Mouse (Mus musculus): ENCODE results near the gene Tmbim4. TPM values are rescaled to one million over a fixed set of nuclear protein-coding genes. Genes with fewer than 3 reads are reported as not detected.
"Not testable (repeated sequence)": the region's sequence is repeated elsewhere in the genome, so short reads cannot be mapped to it uniquely, and the experiment has no call there.

Gene Tmbim4
- polyA plus RNA-seq, 1 experiment from 2014 or later, result 117 TPM

DNA sequence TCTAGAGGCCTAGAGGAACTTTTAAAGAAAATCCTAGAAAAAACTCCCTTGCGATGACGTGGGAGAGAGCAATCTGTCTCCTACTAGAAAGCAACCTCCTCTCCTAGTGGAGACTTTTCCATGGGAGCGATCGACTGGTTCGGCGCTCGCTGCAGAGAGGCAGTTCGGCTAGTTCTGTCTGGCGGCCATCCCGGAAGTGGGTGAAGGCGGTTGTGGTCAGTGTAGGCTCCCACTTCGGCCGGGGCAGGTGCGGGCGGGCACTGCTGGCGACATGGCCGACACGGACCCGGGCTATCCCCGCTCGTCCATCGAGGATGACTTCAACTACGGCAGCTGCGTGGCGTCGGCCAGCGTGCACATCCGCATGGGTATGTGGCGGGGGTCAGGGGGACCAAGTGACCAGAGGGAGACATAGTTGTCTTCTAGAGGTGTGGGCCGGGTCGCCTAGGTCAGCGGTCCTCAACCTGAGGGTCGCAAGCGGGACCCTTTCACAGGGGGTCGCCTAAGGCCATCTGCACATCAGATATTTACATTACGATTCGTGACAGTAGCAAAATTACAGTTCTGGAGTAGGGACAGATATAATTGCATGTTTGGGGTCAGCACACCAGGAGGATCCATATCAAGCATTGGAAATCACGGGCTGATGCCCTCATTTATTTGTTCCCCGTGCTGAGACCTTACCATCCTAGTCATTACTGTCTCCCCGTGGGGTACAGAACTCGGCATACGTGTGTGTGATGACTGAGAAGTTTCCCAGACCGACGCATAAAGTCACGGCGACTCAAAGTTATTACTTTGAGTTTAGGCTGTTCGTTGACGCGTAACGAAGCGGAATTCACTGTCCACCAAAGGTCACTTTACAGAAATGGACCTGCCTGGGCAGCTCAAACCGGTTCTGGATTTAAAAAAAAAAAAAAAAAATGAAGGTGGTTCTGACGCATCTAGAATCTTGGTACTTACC is 7.5 kb downstream of the Tmbim4 start:
- ATAC-seq (ENCODE audit: low FRiP score), result peak; percentile 80

DNA sequence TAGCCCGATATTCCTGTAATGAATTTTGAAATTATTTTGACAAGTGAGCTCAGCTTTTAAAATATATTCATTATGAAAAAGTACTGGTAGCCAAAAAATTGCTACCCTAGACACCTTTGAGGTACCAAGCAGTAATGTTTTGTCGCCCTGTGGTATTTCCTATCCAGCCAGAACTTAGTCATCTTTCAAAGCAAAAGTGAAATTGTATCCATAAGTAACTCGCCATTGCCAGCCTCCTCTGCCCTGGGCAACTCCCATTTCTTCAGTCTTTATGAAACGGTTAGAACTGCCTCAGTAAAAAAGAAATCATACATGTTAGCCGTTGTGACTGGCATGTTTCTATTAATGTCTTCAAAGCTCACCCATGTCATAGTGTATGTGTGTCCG is 8.1 kb downstream of the Tmbim4 start:
- Histone ChIP-seq H3K9ac (peak overlapping the region; percentile 6; the same call in 1 of the 2 replicates), H3K27ac (no peak overlapping the region), H3K4me3 (replicated peaks; ENCODE audit: low read length) (peak overlapping the region; percentile 93), H3K27me3 (ENCODE audit: control insufficient read depth, insufficient read depth, low read length) (no peaks in the 10 kb centered on the region), H3K4me1 (replicated peaks; ENCODE audit: control insufficient read depth, insufficient read depth, low read length) (peaks cover 11% of the 10 kb centered on the region), H3K9me3 (ENCODE audit: control insufficient read depth, low read length) (no peaks in the 10 kb centered on the region), H3K4me2 (replicated peaks) (peak overlapping the region; percentile 73), H3K36me3 (replicated peaks; ENCODE audit: control insufficient read depth, insufficient read depth) (no peaks in the 10 kb centered on the region)
- DNase-seq (ENCODE audit: low spot score) (no peak), ATAC-seq (ENCODE audit: low FRiP score) (no peak)
- WGBS, result 75% methylated on average over 6 of the region's 6 CpGs

More for the DNA sequence above, 7.5 kb downstream of the Tmbim4 start:
- no peaks in the 10 kb centered on the region for H3K36me3 ChIP-seq (replicated peaks; ENCODE audit: control insufficient read depth, insufficient read depth)
- H3K4me2 ChIP-seq (replicated peaks), result peak overlapping the region; percentile 73
- peak; percentile 87 for DNase-seq (ENCODE audit: low spot score)
- H3K27ac ChIP-seq, result no peak overlapping the region
- H3K9ac ChIP-seq, result peak overlapping the region; percentile 88
- H3K4me1 ChIP-seq (replicated peaks; ENCODE audit: control insufficient read depth, insufficient read depth, low read length), result peaks cover 11% of the 10 kb centered on the region
- no peaks in the 10 kb centered on the region for H3K9me3 ChIP-seq (ENCODE audit: control insufficient read depth, low read length)
- WGBS, result 3% methylated on average over 53 of the region's 53 CpGs
- no peaks in the 10 kb centered on the region for H3K27me3 ChIP-seq (ENCODE audit: control insufficient read depth, insufficient read depth, low read length)
- H3K4me3 ChIP-seq (replicated peaks; ENCODE audit: low read length), result peak overlapping the region; percentile 93

DNA sequence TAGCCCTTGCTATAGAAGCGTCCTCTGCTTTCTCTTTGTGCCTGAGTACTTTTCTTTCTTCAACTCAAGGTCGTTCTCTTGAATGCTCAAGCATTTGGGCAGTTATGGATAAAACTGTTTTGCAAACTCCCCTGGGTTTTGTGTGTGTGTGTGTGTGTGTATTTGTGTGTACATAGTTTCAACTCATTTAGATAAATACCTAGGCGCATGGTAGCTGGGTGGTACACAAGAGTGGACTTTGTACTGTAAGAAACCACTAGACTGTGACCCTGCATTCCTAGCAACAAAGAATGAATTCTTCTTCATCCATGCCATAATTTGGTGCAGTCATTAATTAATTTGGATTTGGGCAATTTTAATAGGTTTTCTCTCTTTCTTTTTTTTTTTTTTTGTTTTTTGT is 8.7 kb downstream of the Tmbim4 start:
- Histone ChIP-seq H3K9ac (no peak overlapping the region), H3K4me1 (replicated peaks; ENCODE audit: control insufficient read depth, insufficient read depth, low read length) (peaks cover 11% of the 10 kb centered on the region), H3K4me3 (replicated peaks; ENCODE audit: low read length) (no peak overlapping the region), H3K9me3 (ENCODE audit: control insufficient read depth, low read length) (no peaks in the 10 kb centered on the region), H3K36me3 (replicated peaks; ENCODE audit: control insufficient read depth, insufficient read depth) (no peaks in the 10 kb centered on the region), H3K27me3 (ENCODE audit: control insufficient read depth, insufficient read depth, low read length) (no peaks in the 10 kb centered on the region), H3K27ac (no peak overlapping the region), H3K4me2 (replicated peaks) (peak overlapping the region; percentile 73; the same call in 1 of the 2 replicates)
- DNase-seq (ENCODE audit: low spot score) (no peak), ATAC-seq (ENCODE audit: low FRiP score) (no peak)
- WGBS, result 93% methylated on average over 3 of the region's 3 CpGs

DNA sequence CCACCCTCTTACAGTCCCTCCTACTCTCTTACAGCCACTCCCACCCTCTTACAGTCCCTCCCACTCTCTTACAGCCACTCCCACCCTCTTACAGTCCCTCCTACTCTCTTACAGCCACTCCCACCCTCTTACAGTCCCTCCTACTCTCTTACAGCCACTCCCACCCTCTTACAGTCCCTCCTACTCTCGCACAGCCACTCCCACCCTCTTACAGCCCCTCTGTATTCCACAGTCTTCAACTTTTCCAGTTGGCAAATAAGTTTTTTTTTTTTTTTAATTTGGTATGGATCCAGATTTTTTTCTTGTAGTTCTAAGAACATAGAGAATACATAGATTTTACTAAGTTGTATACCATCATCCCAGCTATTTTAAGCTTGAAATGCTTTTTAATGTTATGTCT is 15.7 kb downstream of the Tmbim4 start:
- peaks cover 49% of the 10 kb centered on the region for H3K36me3 ChIP-seq (replicated peaks; ENCODE audit: control insufficient read depth, insufficient read depth)
- not testable (repeated sequence) for H3K4me1 ChIP-seq (replicated peaks; ENCODE audit: control insufficient read depth, insufficient read depth, low read length); H3K27ac ChIP-seq; H3K27me3 ChIP-seq (ENCODE audit: control insufficient read depth, insufficient read depth, low read length); H3K9ac ChIP-seq; H3K4me3 ChIP-seq (replicated peaks; ENCODE audit: low read length); H3K9me3 ChIP-seq (ENCODE audit: control insufficient read depth, low read length); DNase-seq (ENCODE audit: low spot score); H3K4me2 ChIP-seq (replicated peaks); ATAC-seq (ENCODE audit: low FRiP score)
- 87% methylated on average over 1 of the region's 1 CpGs for WGBS

DNA sequence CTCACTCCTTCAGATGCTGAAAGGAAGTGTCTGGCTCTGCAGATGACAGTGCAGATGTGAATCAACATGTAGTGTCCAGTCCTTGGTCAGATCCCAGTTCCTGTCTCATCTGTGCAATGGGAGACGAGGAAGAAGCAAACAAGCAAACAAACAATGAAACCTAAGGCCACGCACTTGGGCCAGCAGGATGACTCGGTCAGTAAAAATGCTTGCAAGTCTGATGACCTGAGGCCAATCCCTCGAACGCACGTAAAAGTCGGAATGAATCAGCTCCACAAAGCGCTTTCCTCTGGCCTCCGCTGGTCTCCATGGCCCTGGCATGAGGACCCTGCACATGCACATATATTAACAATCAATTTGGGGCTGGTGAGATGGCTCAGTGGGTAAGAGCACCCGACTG is 17.6 kb downstream of the Tmbim4 start:
- peaks cover 56% of the 10 kb centered on the region for H3K36me3 ChIP-seq (replicated peaks; ENCODE audit: control insufficient read depth, insufficient read depth)
- H3K4me1 ChIP-seq (replicated peaks; ENCODE audit: control insufficient read depth, insufficient read depth, low read length), result no peaks in the 10 kb centered on the region
- H3K4me2 ChIP-seq (replicated peaks), result no peak overlapping the region
- DNase-seq (ENCODE audit: low spot score) (no peak), ATAC-seq (ENCODE audit: low FRiP score) (no peak)
- WGBS, result 94% methylated on average over 10 of the region's 10 CpGs
- no peak overlapping the region for H3K27ac ChIP-seq
- H3K4me3 ChIP-seq (replicated peaks; ENCODE audit: low read length), result no peak overlapping the region
- H3K27me3 ChIP-seq (ENCODE audit: control insufficient read depth, insufficient read depth, low read length), result no peaks in the 10 kb centered on the region
- H3K9ac ChIP-seq, result no peak overlapping the region
- H3K9me3 ChIP-seq (ENCODE audit: control insufficient read depth, low read length), result no peaks in the 10 kb centered on the region

DNA sequence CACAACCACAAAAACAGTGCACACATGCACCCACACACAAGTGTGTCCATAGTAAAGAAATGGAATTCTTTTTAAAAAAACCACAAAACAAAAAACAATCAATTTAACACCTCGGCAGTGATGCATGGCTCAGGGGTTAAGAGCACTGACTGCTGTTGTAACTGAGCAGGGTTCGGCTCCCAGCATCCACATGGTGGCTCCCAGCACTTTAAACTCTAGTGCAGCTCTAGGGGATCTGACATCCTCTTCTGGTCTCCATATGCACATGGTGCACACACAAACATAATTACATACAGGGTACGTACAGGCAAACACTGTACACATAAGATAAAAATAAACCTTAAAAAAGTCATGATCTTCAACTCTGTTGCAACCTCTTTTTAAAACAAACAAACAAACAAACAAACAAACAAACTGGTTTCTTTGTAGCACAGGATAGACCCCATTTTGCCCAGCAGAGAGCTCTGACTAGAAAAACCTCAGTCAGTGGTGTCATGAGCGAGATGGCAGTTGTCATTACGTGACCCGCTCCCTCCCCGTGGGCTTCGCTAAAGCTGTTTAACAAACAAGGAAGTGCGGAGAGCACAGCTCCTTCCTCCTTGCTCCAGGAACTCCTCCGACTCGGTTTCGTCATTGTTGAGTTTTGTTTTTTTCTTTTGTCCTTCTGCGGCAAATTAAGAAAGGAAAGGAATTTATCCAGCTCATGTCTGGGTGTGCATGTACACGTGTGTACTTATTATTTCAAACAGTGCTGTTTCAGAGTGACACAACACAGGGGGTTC is 18.4 kb downstream of the Tmbim4 start:
- ATAC-seq (ENCODE audit: low FRiP score), result no peak
- WGBS, result 86% methylated on average over 14 of the region's 14 CpGs
- H3K4me1 ChIP-seq (replicated peaks; ENCODE audit: control insufficient read depth, insufficient read depth, low read length), result no peaks in the 10 kb centered on the region

DNA sequence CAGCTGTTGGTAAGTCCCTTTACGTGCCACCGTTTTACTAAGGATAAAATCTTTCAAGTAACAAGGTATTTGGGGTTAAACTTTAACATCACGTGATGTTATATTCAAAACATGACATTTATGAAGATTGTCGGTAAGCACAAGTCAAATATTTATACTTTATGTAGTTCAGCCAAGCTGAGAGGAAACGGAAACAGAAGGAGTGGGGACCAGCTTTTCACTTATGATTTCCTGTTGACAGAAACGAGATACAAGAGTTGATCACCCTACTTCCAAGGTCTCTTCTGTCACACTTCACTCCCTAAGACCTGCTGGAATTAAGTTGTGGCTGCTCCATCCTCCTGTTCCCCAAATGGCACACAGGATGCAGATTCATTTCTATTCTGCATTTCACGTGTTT is 19.4 kb downstream of the Tmbim4 start:
- peaks cover 59% of the 10 kb centered on the region for H3K36me3 ChIP-seq (replicated peaks; ENCODE audit: control insufficient read depth, insufficient read depth)
- H3K27ac ChIP-seq, result no peak overlapping the region
- DNase-seq (ENCODE audit: low spot score) (no peak), ATAC-seq (ENCODE audit: low FRiP score) (no peak)
- H3K9me3 ChIP-seq (ENCODE audit: control insufficient read depth, low read length), result no peaks in the 10 kb centered on the region
- WGBS, result 87% methylated on average over 7 of the region's 7 CpGs
- H3K9ac ChIP-seq, result no peak overlapping the region
- H3K4me2 ChIP-seq (replicated peaks), result no peak overlapping the region
- H3K4me3 ChIP-seq (replicated peaks; ENCODE audit: low read length), result no peak overlapping the region
- H3K27me3 ChIP-seq (ENCODE audit: control insufficient read depth, insufficient read depth, low read length), result no peaks in the 10 kb centered on the region
- H3K4me1 ChIP-seq (replicated peaks; ENCODE audit: control insufficient read depth, insufficient read depth, low read length), result no peaks in the 10 kb centered on the region

More for the DNA sequence above, 18.4 kb downstream of the Tmbim4 start:
- Histone ChIP-seq H3K9me3 (ENCODE audit: control insufficient read depth, low read length) (no peaks in the 10 kb centered on the region), H3K27ac (no peak overlapping the region), H3K9ac (no peak overlapping the region), H3K27me3 (ENCODE audit: control insufficient read depth, insufficient read depth, low read length) (no peaks in the 10 kb centered on the region), H3K4me3 (replicated peaks; ENCODE audit: low read length) (no peak overlapping the region), H3K36me3 (replicated peaks; ENCODE audit: control insufficient read depth, insufficient read depth) (peaks cover 61% of the 10 kb centered on the region), H3K4me2 (replicated peaks) (no peak overlapping the region)
- no peak for DNase-seq (ENCODE audit: low spot score)

DNA sequence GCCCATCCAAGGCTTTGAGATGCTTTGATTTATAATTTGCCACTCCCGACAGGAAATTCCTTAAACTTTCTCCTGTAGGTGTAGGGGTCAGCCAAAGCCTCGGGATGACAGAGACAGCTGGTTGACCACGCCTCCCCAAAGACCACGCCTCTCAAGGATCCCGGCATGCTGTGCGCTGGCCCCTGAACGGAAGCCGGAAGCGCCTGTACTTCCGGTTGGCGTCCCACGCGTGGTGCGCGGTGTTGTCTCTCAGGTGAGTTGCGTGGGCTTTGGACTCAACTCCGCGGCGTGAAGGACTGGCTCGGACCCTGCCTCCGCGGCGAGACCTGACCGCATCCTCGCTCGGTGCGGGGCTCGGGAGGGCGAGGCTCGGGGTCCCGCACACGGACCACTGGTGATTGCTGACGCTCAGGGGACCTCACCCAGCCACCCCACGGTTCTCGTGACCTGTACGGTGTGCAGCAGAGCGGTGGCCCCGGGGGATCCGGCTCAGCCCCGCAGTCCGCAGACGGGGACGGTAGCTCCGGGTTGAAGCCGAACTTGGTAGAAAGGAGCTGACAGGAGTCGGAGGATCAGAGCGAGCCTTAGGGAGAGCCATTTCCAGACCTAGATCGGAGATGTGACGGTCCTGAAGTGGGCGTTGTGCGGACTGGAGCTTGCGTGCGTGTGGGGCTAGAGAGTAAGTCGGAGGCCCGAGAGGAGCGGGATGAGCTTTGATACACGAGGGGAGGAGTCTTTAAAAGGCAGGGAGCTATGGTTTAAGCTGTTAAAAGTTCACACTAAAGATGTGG is 25.7 kb downstream of the Tmbim4 start, which contains the start of gene Llph:
TSS of gene Llph (plus strand) at position 200 of the 791 bp plus-strand sequence.
- peak within 1 kb of the TSS; percentile 90 for H3K4me2 ChIP-seq (replicated peaks)
- DNase-seq (ENCODE audit: low spot score) (peak; percentile 86), ATAC-seq (ENCODE audit: low FRiP score) (peak; percentile 95)
- under 1% methylated on average over 57 of the region's 57 CpGs for WGBS
- H3K27ac ChIP-seq, result peak within 1 kb of the TSS; percentile 43; the same call in 1 of the 2 replicates
- no peaks in the 10 kb centered on the region for H3K27me3 ChIP-seq (ENCODE audit: control insufficient read depth, insufficient read depth, low read length)
- peaks cover 44% of the 10 kb centered on the region for H3K36me3 ChIP-seq (replicated peaks; ENCODE audit: control insufficient read depth, insufficient read depth)
- H3K4me3 ChIP-seq (replicated peaks; ENCODE audit: low read length), result peak within 1 kb of the TSS; percentile 90
- peak within 1 kb of the TSS; percentile 76 for H3K9ac ChIP-seq
- peaks cover 9% of the 10 kb centered on the region; the same call in 1 of the 2 replicates for H3K4me1 ChIP-seq (replicated peaks; ENCODE audit: control insufficient read depth, insufficient read depth, low read length)
- no peaks in the 10 kb centered on the region for H3K9me3 ChIP-seq (ENCODE audit: control insufficient read depth, low read length)
